ENCODE assay signal across 12 mouse cellular contexts in the genomic region with DNA sequence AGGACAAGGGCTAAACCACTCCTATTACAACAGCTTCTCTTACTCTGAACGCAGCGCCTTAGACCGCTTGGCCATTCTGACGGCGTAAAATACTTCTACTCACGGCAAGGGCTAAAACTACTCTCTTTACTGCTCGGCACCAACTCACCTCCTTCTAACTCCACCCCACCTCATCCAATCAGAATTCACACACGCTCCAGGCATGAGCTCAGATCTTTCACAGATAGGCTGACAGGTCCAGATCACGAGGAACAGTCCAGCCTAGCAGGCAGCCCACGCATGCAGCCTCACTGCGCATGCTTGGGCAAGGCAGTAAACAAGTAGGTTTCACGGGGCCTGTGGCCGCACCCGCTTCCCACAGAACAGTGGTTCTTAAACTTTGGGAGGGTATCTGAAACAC. TPM values are rescaled to one million over a fixed set of nuclear protein-coding genes. Genes with fewer than 3 reads are reported as not detected.
"Had no signal": no experiment of that assay in that cellular context is flagged by ENCODE, and none has a peak within 500 bp of the region (broad histone marks: within the 10 kb centered on the region; RNA-seq: fewer than 3 reads in every experiment).

No protein-coding gene starts in this region.

- DNase-seq: retina, postnatal 1 day; right cerebral cortex, adult 18-20 months; right cerebral cortex, postnatal 14 days; right cerebral cortex, postnatal 25 days; right cerebral cortex, postnatal 4 days; spleen, adult 18-20 months; thymus, adult 18-20 months; thymus, adult 2 months; thymus, postnatal 14 days; thymus, postnatal 25 days; thymus, postnatal 4 days had no signal

RNA-seq across cellular contexts. Expression of gene Otc, which starts 45.2 kb away (rescaled TPM):
- total RNA-seq: neutrophil, adult 5-6 weeks had no signal
